ENCODE assay signal across 8 mouse cellular contexts in genomic region chr5:30959966-30960501, GRCm38 (mm10). TPM values are rescaled to one million over a fixed set of nuclear protein-coding genes. Genes with fewer than 3 reads are reported as not detected.
DNase-seq lines count a peak whose midpoint lies in the region; ATAC-seq and TF ChIP-seq lines count a peak whose summit lies in the region.

TSS of gene Preb (minus strand) at chr5:30960361.

- DNase-seq in ES-E14 (ENCODE audit: low read depth, low spot score) = peak; percentile 95
- DNase-seq in cerebellum, adult 11-12 months = peak; percentile 98
- peak; percentile 99 for DNase-seq in heart, postnatal 36 days
- peak; percentile 98 to 99 for DNase-seq in layer of hippocampus, adult 2 months (ENCODE audit: low spot score in 2 of 2)
- DNase-seq in lung, embryonic 14.5 days = peak; percentile 100
- DNase-seq in thymus, adult 2 months = peak; percentile 98

- peak; percentile 96 for ATAC-seq in forebrain, embryonic 16.5 days
- peak; percentile 95 for ATAC-seq in lung, embryonic 14.5 days (ENCODE audit: insufficient read depth)

- H3K9me3 ChIP-seq in ES-E14 (ENCODE audit: control insufficient read depth, insufficient read depth, low read depth, low read length) = no peaks in the 10 kb centered on the region
- no peaks in the 10 kb centered on the region for H3K9me3 ChIP-seq in forebrain, embryonic 16.5 days (ENCODE audit: control insufficient read depth, low read length)
- no peaks in the 10 kb centered on the region for H3K9me3 ChIP-seq in lung, embryonic 14.5 days (ENCODE audit: low read depth, low read length)

- under 1% methylated on average over 56 of the region's 56 CpGs for WGBS in forebrain, embryonic 16.5 days
- under 1% methylated on average over 56 of the region's 56 CpGs for WGBS in lung, embryonic 14.5 days
- whole genome bisulfite sequencing in olfactory bulb, adult 2 months = 0% methylated on average over 56 of the region's 56 CpGs
- WGBS in thymus, adult 2 months = under 1% methylated on average over 56 of the region's 56 CpGs

- in situ Hi-C loops in ES-E14 (cut with MboI; ENCODE audit: low sequenced_read_pairs in 2 of 2, unreplicated experiment in 2 of 2) = no loop called here

- TF ChIP-seq CTCF in layer of hippocampus, adult 2 months (conservative IDR thresholded peaks at IDR 0.05) = peak; percentile 52
- peak; percentile 50 for TF ChIP-seq CTCF in lung, embryonic 14.5 days (IDR thresholded peaks at IDR 0.05; ENCODE audit: low read depth)
- no peak for TF ChIP-seq CTCF in olfactory bulb, adult 2 months (IDR thresholded peaks at IDR 0.05; ENCODE audit: insufficient read depth, low read depth, low read length)
- peak; percentile 64; the same call in 1 of the 2 replicates for TF ChIP-seq CTCF in thymus, adult 2 months (IDR thresholded peaks at IDR 0.05; ENCODE audit: borderline replicate concordance, control insufficient read depth, extremely low read depth, insufficient read depth, low read length, poor library complexity)

- no peaks in the 10 kb centered on the region for H3K4me1 ChIP-seq in ES-E14 (ENCODE audit: control insufficient read depth in 2 of 2, insufficient read depth in 2 of 2, low read length in 2 of 2, poor library complexity in 1 of 2)
- peaks cover 23% of the 10 kb centered on the region for H3K4me1 ChIP-seq in forebrain, embryonic 16.5 days (replicated peaks; ENCODE audit: control insufficient read depth, insufficient read depth, low read length)
- peaks cover 6% of the 10 kb centered on the region for H3K4me1 ChIP-seq in lung, embryonic 14.5 days (ENCODE audit: insufficient read depth)
- peaks cover 21% of the 10 kb centered on the region for H3K4me1 ChIP-seq in olfactory bulb, adult 2 months (ENCODE audit: control insufficient read depth, insufficient read depth, low read length)
- peaks cover 25% of the 10 kb centered on the region for H3K4me1 ChIP-seq in thymus, adult 2 months (replicated peaks; ENCODE audit: control insufficient read depth, insufficient read depth, low read length)

- peaks cover 20% of the 10 kb centered on the region for H3K36me3 ChIP-seq in ES-E14 (ENCODE audit: control insufficient read depth, insufficient read depth, low read length, poor library complexity, severe bottlenecking)
- peaks cover 14% of the 10 kb centered on the region for H3K36me3 ChIP-seq in forebrain, embryonic 16.5 days (ENCODE audit: control insufficient read depth, insufficient read depth)
- peaks cover 24% of the 10 kb centered on the region for H3K36me3 ChIP-seq in lung, embryonic 14.5 days (ENCODE audit: insufficient read depth)
- peaks cover 22% of the 10 kb centered on the region for H3K36me3 ChIP-seq in thymus, adult 2 months (ENCODE audit: control insufficient read depth, insufficient read depth, low read length)

- peak within 1 kb of the TSS; percentile 69 for H3K4me2 ChIP-seq in forebrain, embryonic 16.5 days (ENCODE audit: low read length)
- H3K4me2 ChIP-seq in lung, embryonic 14.5 days = peak within 1 kb of the TSS; percentile 65

- TF ChIP-seq POLR2A in olfactory bulb, adult 2 months (IDR thresholded peaks at IDR 0.05; ENCODE audit: insufficient read depth, low read depth, low read length) = peak; percentile 90
- TF ChIP-seq POLR2A in thymus, adult 2 months (IDR thresholded peaks at IDR 0.05; ENCODE audit: control insufficient read depth, extremely low read depth, insufficient read depth, low read length, poor library complexity) = peak; percentile 93

- H3K27ac ChIP-seq in ES-E14 (ENCODE audit: insufficient read depth, low read depth, low read length, poor library complexity, severe bottlenecking) = peak within 1 kb of the TSS; percentile 9; the same call in 1 of the 2 replicates
- peak within 1 kb of the TSS; percentile 91 for H3K27ac ChIP-seq in forebrain, embryonic 16.5 days (ENCODE audit: low read length)
- peak within 1 kb of the TSS; percentile 96 for H3K27ac ChIP-seq in layer of hippocampus, adult 2 months
- H3K27ac ChIP-seq in lung, embryonic 14.5 days (ENCODE audit: low read depth) = peak within 1 kb of the TSS; percentile 90
- peak within 1 kb of the TSS; percentile 29; the same call in 1 of the 2 replicates for H3K27ac ChIP-seq in olfactory bulb, adult 2 months (ENCODE audit: insufficient read depth, low read depth, low read length)
- H3K27ac ChIP-seq in thymus, adult 2 months (ENCODE audit: control insufficient read depth, insufficient read depth, low read length) = no peak within 1 kb of the TSS; the same call in 1 of the 2 replicates

- intact Hi-C loops in heart, postnatal 36 days (cut with DNase I) = loop anchor here (2.0 kb wide), 2 partner anchors 43 to 89 kb away; partner anchors contain the start of genes Atraid and Slc5a6

- peak within 1 kb of the TSS; percentile 84 to 88 for H3K4me3 ChIP-seq in ES-E14 (ENCODE audit: insufficient read depth in 1 of 2, low read depth in 1 of 2, low read length in 2 of 2, poor library complexity in 1 of 2, severe bottlenecking in 1 of 2)
- peak within 1 kb of the TSS; percentile 89 for H3K4me3 ChIP-seq in forebrain, embryonic 16.5 days (replicated peaks; ENCODE audit: low read length)
- peak within 1 kb of the TSS; percentile 94 for H3K4me3 ChIP-seq in layer of hippocampus, adult 2 months
- peak within 1 kb of the TSS; percentile 90 for H3K4me3 ChIP-seq in lung, embryonic 14.5 days (ENCODE audit: low read depth, low read length)
- H3K4me3 ChIP-seq in olfactory bulb, adult 2 months (ENCODE audit: insufficient read depth, low read depth, low read length) = peak within 1 kb of the TSS; percentile 75
- peak within 1 kb of the TSS; percentile 66 for H3K4me3 ChIP-seq in thymus, adult 2 months (ENCODE audit: control insufficient read depth, insufficient read depth, low read length)

- H3K9ac ChIP-seq in ES-E14 (ENCODE audit: insufficient read depth, low read depth, low read length, poor library complexity, severe bottlenecking) = peak within 1 kb of the TSS; percentile 93
- H3K9ac ChIP-seq in forebrain, embryonic 16.5 days (replicated peaks; ENCODE audit: low read depth, low read length) = peak within 1 kb of the TSS; percentile 93
- H3K9ac ChIP-seq in lung, embryonic 14.5 days = peak within 1 kb of the TSS; percentile 86

- H3K27me3 ChIP-seq in forebrain, embryonic 16.5 days (replicated peaks; ENCODE audit: control insufficient read depth, insufficient read depth, low read length) = no peaks in the 10 kb centered on the region; the same call in 1 of the 2 replicates
- no peaks in the 10 kb centered on the region for H3K27me3 ChIP-seq in lung, embryonic 14.5 days (ENCODE audit: insufficient read depth, low read length)
- H3K27me3 ChIP-seq in thymus, adult 2 months (ENCODE audit: control insufficient read depth, insufficient read depth, low read length) = no peaks in the 10 kb centered on the region

TF ChIP-seq in ES-E14, 5 proteins besides CTCF, POLR2A, EP300 and RAD21:
- peak; percentile 81 for TF ChIP-seq HCFC1 (IDR thresholded peaks at IDR 0.05; ENCODE audit: borderline replicate concordance, insufficient read depth, low read length)
- TF ChIP-seq CHD2 (IDR thresholded peaks at IDR 0.05; ENCODE audit: low read depth, low read length) = no peak
- peak; percentile 51; the same call in 1 of the 2 replicates for TF ChIP-seq MAFK (IDR thresholded peaks at IDR 0.05; ENCODE audit: insufficient read depth, low read depth, low read length)
TF ChIP-seq in ES-E14: peak in this region for 2.

RNA-seq across cellular contexts. Expression of gene Preb, which starts in this region (rescaled TPM):
- 94.2 and 96.4 TPM in 2 replicates for total RNA-seq in ES-E14 (2012; rRNA removed)
- polyA plus RNA-seq in forebrain, embryonic 16.5 days (2015; fragmentation: Nextera tagmentation; extraction: Ambion mirVana) = 135 and 140 TPM in 2 replicates
- 10 to 100 TPM; 81.0 to 86.9 TPM for total RNA-seq in heart, postnatal 36 days (2021)
- 100 to 1,000 TPM; 132 to 145 TPM for total RNA-seq in layer of hippocampus, adult 2 months (2021)
- polyA plus RNA-seq in lung, embryonic 14.5 days (2014; fragmentation: Nextera tagmentation; extraction: Ambion mirVana) = 79.8 and 99.6 TPM in 2 replicates
- not detected in 2 replicates for polyA plus RNA-seq in olfactory bulb, adult 2 months (2012; ENCODE audit: insufficient read depth, insufficient read length, low replicate concordance, missing spikeins)
- 401 and 419 TPM in 2 replicates for polyA plus RNA-seq in thymus, adult 2 months (2012; rRNA removed)

Comparison
In these comparisons a context has a peak if more than half of its experiments do, and no peak if none do; other contexts are left out.
1. RNA of gene Preb (polyA plus RNA-seq): 401 to 419 TPM in thymus, adult 2 months, 135 to 140 TPM in forebrain, embryonic 16.5 days and 79.8 to 99.6 TPM in lung, embryonic 14.5 days; not detected in olfactory bulb, adult 2 months; every median in the first group is over 10 times any median in the second.
2. Peak in every context shown above with its lines, with median percentiles within 50 percentile points of each other: DNase-seq, H3K4me3 ChIP-seq and H3K9ac ChIP-seq.